Mouse (Mus musculus) CD4-positive, CD25-positive, alpha-beta regulatory T cell, adult 2 months (primary cell): Measurements from ENCODE around the gene Trim56.

ENCODE experiments used
- DNase-seq: peaks from one replicate; pipeline ENCODE4 v3.0.0-alpha.2; 2012; ENCODE audit warnings: low read depth, low spot score

The Trim56 gene

GRCm38 (mm10) chr5:137076191-137076930 lies 39.6 kb downstream of the Trim56 start:
- no peak for DNase-seq

- no peak for DNase-seq
Measured at GRCm38 (mm10) chr5:137075726-137076125, 40.3 kb downstream of the Trim56 start.

DNA sequence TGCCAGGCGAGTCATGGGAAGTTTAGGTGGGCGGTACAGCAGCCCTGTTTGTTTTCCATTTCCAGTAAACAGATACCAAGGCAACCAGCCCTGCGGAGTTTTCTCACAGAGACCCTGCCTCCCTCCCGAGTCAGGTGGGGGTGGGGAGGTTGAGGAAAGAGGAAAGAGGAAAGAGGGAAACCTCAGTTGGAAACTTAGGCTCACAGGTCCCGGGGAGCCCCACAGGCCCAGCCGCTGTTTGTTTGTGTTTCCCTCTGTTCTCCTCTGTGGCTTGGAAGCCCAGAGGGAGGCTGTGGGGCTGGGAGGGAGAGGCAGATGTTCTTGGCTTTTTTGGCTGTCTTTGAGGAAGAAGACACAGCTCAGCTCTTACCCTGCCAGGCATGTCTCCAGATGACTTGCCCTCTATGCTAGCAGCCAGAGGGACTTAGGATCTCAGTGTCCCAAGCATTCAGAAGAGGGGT lies 41.8 kb downstream of the Trim56 start:
- DNase-seq = no peak

- no peak for DNase-seq
Measured at GRCm38 (mm10) chr5:137073141-137073540, 42.9 kb downstream of the Trim56 start.

DNA sequence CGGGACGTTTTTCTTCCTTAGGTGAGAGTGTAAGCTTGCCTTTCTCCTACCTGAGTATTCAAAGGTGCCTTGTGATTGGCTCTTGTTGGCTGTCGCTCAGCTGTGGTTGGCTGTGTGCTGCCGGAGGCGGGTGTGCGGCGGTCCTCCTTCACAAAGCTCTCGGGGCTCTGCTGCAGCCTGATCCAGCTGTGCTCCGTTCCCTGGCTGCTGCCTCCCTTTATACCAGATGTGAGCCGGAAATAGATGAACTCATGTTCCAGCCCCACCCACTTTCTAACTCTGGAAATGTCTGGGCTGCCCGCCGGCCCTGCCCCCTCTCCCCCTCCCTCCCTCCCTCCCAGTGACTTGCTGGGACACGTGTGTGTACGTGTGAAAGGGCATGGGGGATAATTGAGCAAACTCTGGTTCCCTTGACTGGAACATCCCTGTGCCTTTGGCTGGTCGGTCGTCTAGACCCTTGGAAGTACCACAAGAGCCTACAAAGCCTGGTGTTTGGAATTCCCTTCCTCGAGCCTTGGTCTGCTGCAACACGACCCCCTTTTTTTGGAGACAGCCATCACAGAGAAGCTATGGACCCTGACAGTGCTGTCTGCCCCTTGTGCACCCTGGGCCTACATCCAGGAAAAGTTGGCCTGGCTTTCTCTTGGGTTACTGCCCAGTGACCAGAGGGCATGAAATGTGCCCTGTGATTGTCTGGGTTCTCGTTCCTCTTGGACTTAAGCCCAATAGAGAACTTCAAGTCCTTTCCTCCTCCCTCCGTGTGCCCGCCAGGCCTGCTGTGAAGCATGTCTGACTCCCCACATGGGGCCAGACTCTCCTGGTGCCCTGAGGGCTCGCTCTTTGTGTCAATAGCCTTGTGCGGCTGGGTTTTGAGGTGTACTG lies 43.7 kb downstream of the Trim56 start, which contains the start of gene Serpine1:
Gene Serpine1, minus strand, starts transcription at position 190 of the 882 bp plus-strand sequence.
- peak; percentile 68 for DNase-seq

DNA sequence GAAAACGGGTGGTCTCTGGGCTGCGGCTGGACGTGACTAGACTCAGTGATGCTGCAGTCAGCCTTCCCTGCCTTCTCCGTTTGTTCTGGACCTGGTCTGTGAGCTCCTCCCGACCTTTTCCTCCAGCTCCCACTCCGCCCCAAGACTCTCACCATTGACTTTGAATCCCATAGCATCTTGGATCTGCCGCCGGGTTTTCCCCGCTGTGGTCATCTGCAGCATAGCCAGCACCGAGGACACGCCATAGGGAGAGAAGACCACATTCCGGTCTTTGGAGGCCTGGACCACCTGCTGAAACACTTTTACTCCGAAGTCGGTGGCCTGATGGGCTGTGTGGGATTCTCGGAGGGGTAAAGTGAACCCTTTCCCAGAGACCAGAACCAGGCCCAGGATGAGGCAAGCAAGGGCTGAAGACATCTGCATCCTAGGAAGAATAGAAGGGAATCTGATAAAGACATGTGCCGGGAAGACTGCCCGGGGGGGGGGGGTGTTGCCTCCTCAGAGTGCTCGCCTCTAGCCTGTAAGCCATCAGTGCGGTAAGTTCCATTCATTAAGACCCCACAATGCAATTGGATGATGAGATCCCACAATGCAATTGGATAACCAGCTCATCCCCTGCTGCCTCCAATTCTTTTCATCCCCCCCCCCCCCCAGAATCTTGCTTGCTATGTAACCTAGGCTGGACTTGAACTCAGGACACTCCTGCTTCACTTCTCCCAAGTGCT lies 45.0 kb downstream of the Trim56 start:
- DNase-seq = no peak

GRCm38 (mm10) chr5:137068711-137069110 lies 47.3 kb downstream of the Trim56 start:
- DNase-seq = peak; percentile 34

GRCm38 (mm10) chr5:137065923-137066322 lies 50.1 kb downstream of the Trim56 start:
- DNase-seq = no peak

DNA sequence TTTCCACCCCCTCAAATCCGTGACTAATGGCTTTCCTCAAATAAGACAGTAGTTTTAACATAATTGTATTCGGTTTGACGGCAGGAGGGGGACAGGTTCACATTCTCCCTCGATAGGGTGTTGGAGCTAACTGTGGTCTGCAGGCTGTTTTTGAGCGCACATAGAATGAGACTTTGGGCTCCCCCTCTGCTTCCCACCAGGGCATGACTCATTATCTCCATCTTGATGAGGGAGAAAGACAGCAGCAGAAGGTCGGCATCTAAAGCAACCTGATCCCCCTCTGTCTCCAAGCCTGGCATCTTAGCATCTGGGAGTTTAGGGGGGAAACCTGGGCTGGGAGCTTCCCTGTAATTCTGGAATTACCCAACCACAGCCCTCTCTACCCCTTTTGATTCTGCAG lies 50.6 kb downstream of the Trim56 start:
- DNase-seq = no peak

DNA sequence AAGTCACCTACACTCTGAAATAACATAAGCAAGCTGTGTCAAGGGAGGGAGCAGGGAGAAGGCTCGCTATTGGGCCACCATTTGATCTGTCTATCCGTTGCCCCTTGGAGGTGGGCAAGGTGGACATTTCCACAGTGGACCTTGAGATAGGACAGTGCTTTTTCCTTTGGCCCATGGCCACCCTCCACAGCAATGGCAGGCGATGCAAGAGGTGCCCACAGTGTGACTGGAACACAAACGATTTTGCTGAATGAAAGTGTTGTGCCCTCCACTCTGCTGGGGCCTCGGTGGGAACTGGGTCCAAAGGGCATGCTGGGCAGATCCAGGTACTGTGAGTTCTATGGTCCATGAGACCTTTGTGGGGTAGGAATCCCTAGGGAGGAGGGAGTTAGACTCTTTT lies 53.4 kb downstream of the Trim56 start:
- no peak for DNase-seq

DNA sequence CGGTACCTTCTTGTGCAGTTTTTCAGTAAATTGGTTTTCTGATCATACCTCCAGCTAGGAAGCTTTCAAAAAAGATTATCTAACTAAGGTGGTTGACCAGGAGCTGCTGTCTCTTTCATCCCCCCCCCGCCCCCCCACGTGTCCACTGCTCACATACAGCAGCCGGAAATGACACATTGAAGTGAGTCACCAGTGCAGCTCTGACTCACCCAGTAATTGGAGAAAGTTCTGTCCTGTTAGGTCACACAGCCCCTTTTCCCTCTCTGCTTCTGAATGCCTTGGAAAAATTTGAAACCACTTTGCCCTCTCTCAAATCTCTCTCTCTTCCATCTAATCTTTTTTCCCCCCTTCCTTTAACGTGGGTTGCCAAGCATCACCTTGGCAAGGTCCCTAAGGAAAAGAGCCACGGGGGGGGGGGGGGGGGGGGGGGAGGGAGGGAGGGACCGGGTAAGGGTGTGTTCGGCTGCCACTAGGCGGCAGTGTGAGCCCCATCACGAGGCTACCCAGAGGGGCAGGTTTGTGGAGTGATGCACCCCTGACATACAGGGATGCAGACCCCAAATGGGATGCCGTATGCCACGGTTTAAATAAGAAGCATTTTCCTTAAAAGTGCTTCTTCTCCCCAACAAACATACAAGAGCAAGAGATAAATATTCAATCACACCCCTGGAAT lies 54.1 kb downstream of the Trim56 start:
- DNase-seq = peak; percentile 70
